Mouse (Mus musculus) testis, postnatal 10 days (tissue): ENCODE measurements around the gene Dyrk4.

Source experiments
- DNase-seq: peaks from one replicate; pipeline ENCODE4 v3.0.0; 2021; ENCODE audit warnings: low spot score

Dyrk4 gene

GRCm38 (mm10) chr6:126921111-126921881, at the start of gene Dyrk4:
Gene Dyrk4 (minus strand): TSS chr6:126921839.
- peak; percentile 70 for DNase-seq

- DNase-seq: no peak
These were observed 44.8 kb upstream of the Dyrk4 start for GRCm38 (mm10) chr6:126966241-126967026.

GRCm38 (mm10) chr6:126963426-126963825, 41.8 kb upstream of the Dyrk4 start:
- no peak for DNase-seq

GRCm38 (mm10) chr6:126962709-126963108, 41.1 kb upstream of the Dyrk4 start:
- DNase-seq: no peak

- DNase-seq: no peak
These were observed 39.9 kb upstream of the Dyrk4 start for GRCm38 (mm10) chr6:126961371-126962018.

GRCm38 (mm10) chr6:126955734-126956133, 34.1 kb upstream of the Dyrk4 start:
- DNase-seq: peak; percentile 94

GRCm38 (mm10) chr6:126948336-126948735, 26.7 kb upstream of the Dyrk4 start:
- no peak for DNase-seq

- DNase-seq: no peak
These were observed 18.8 kb upstream of the Dyrk4 start for GRCm38 (mm10) chr6:126940451-126940850.

- DNase-seq: peak; percentile 95
These were observed 18.0 kb upstream of the Dyrk4 start, which contains the start of the genes Rad51ap1 and D6Wsu163e for GRCm38 (mm10) chr6:126939487-126940171. Gene Rad51ap1 (minus strand): TSS chr6:126939587. Gene D6Wsu163e (plus strand): TSS chr6:126939962.

GRCm38 (mm10) chr6:126938853-126939486, 17.3 kb upstream of the Dyrk4 start:
- DNase-seq: no peak

- peak; percentile 29 for DNase-seq
These were observed 16.4 kb upstream of the Dyrk4 start for GRCm38 (mm10) chr6:126938047-126938446.

GRCm38 (mm10) chr6:126932896-126933295, 11.3 kb upstream of the Dyrk4 start:
- DNase-seq: no peak

- no peak for DNase-seq
These were observed 6.7 kb downstream of the Dyrk4 start for GRCm38 (mm10) chr6:126914928-126915327.

- no peak for DNase-seq
These were observed 10.9 kb downstream of the Dyrk4 start for GRCm38 (mm10) chr6:126910727-126911126.

- no peak for DNase-seq
These were observed 13.8 kb downstream of the Dyrk4 start for GRCm38 (mm10) chr6:126907876-126908275.

GRCm38 (mm10) chr6:126907378-126907777, 14.3 kb downstream of the Dyrk4 start:
- no peak for DNase-seq

- no peak for DNase-seq
These were observed 44.5 kb downstream of the Dyrk4 start for GRCm38 (mm10) chr6:126877118-126877517.

GRCm38 (mm10) chr6:126852881-126853280, 68.8 kb downstream of the Dyrk4 start, which contains the start of gene Akap3:
Gene Akap3 (plus strand): TSS chr6:126853098.
- DNase-seq: no peak

- DNase-seq: peak; percentile 98
These were observed 72.6 kb downstream of the Dyrk4 start, which contains the start of gene Ndufa9 for GRCm38 (mm10) chr6:126848712-126849704. Gene Ndufa9 (minus strand): TSS chr6:126849136.

GRCm38 (mm10) chr6:126836628-126837027, 85.0 kb downstream of the Dyrk4 start:
- no peak for DNase-seq
